Mouse (Mus musculus): ENCODE measurements at regions not wholly inside any gene's neighbourhood (a gene's known extent, or its start where the extent isn't known, plus 50 kb on each side); places are given as distances from the start of the nearest gene placed in this dataset.

- TF ChIP-seq CTCF (conservative IDR thresholded peaks at IDR 0.05; ENCODE audit: insufficient read depth, insufficient read length, low read depth, low read length) (no peak), POLR2A (IDR thresholded peaks at IDR 0.05; ENCODE audit: low read depth, low read length) (no peak)
Observed at GRCm38 (mm10) chr12:35746691-35747299, 178.6 kb upstream of the Agr3 start.
